ENCODE assay signal across 8 mouse cellular contexts in genomic region chr7:127875627-127876001, GRCm38 (mm10). TPM values are rescaled to one million over a fixed set of nuclear protein-coding genes. Genes with fewer than 3 reads are reported as not detected.
DNase-seq lines count a peak whose midpoint lies in the region; ATAC-seq and TF ChIP-seq lines count a peak whose summit lies in the region.

No protein-coding gene starts in this region.

- peak overlapping the region; percentile 89 for H3K4me3 ChIP-seq in bone marrow macrophage, adult 2 months (ENCODE audit: insufficient read depth, low read length)
- peak overlapping the region; percentile 82 for H3K4me3 ChIP-seq in embryonic facial prominence, embryonic 15.5 days (replicated peaks)
- H3K4me3 ChIP-seq in limb, embryonic 14.5 days (replicated peaks; ENCODE audit: low read length), result peak overlapping the region; percentile 94
- H3K4me3 ChIP-seq in midbrain, embryonic 16.5 days (ENCODE audit: low read depth, low read length), result peak overlapping the region; percentile 74
- H3K4me3 ChIP-seq in spleen, adult 2 months (ENCODE audit: extremely low read depth, insufficient read depth, insufficient read length), result peak overlapping the region; percentile 80

- WGBS in embryonic facial prominence, embryonic 15.5 days, result under 1% methylated on average over 43 of the region's 43 CpGs
- whole genome bisulfite sequencing in limb, embryonic 14.5 days, result under 1% methylated on average over 29 of the region's 43 CpGs
- WGBS in midbrain, embryonic 16.5 days, result under 1% methylated on average over 31 of the region's 43 CpGs
- WGBS in spleen, adult 2 months, result under 1% methylated on average over 43 of the region's 43 CpGs

- peak; percentile 94 for ATAC-seq in embryonic facial prominence, embryonic 15.5 days (ENCODE audit: insufficient number of reproducible peaks, low FRiP score, low TSS enrichment, low read depth)
- ATAC-seq in limb, embryonic 14.5 days (ENCODE audit: low FRiP score, low read depth), result peak; percentile 92
- ATAC-seq in midbrain, embryonic 16.5 days, result peak; percentile 96

- TF ChIP-seq POLR2A in bone marrow macrophage, adult 2 months (IDR thresholded peaks at IDR 0.05; ENCODE audit: borderline replicate concordance, low read depth, low read length), result no peak
- 0 out of 2 replicates have a peak, but pooled peaks have one; percentile 14 for TF ChIP-seq POLR2A in limb, embryonic 14.5 days (IDR thresholded peaks at IDR 0.05; ENCODE audit: borderline replicate concordance, extremely low read depth, insufficient read depth, insufficient read length)
- peak; percentile 7; the same call in 1 of the 2 replicates for TF ChIP-seq POLR2A in spleen, adult 2 months (IDR thresholded peaks at IDR 0.05; ENCODE audit: low read depth, low read length)

- H3K9ac ChIP-seq in embryonic facial prominence, embryonic 15.5 days, result peak overlapping the region; percentile 93
- peak overlapping the region; percentile 97 for H3K9ac ChIP-seq in limb, embryonic 14.5 days (ENCODE audit: low read depth, low read length, severe bottlenecking)
- H3K9ac ChIP-seq in midbrain, embryonic 16.5 days (ENCODE audit: low read depth, low read length), result peak overlapping the region; percentile 97

- H3K4me2 ChIP-seq in embryonic facial prominence, embryonic 15.5 days (replicated peaks), result peak overlapping the region; percentile 76
- H3K4me2 ChIP-seq in limb, embryonic 14.5 days (replicated peaks; ENCODE audit: low read depth, low read length, severe bottlenecking), result peak overlapping the region; percentile 74
- H3K4me2 ChIP-seq in midbrain, embryonic 16.5 days (ENCODE audit: low read length), result peak overlapping the region; percentile 67

- no peak for TF ChIP-seq CTCF in bone marrow macrophage, adult 2 months (IDR thresholded peaks at IDR 0.05; ENCODE audit: low read depth, low read length)
- TF ChIP-seq CTCF in spleen, adult 2 months (IDR thresholded peaks at IDR 0.05; ENCODE audit: extremely low read depth, insufficient read depth, insufficient read length, insufficient replicate concordance), result no peak

- H3K36me3 ChIP-seq in embryonic facial prominence, embryonic 15.5 days, result peaks cover 35% of the 10 kb centered on the region
- H3K36me3 ChIP-seq in limb, embryonic 14.5 days (ENCODE audit: control insufficient read depth, insufficient read depth, low read length), result peaks cover 30% of the 10 kb centered on the region
- H3K36me3 ChIP-seq in midbrain, embryonic 16.5 days (ENCODE audit: control insufficient read depth, insufficient read depth, low read length), result peaks cover 17% of the 10 kb centered on the region
- H3K36me3 ChIP-seq in spleen, adult 2 months (ENCODE audit: control insufficient read depth, insufficient read depth, low read length), result peaks cover 22% of the 10 kb centered on the region

- H3K9me3 ChIP-seq in embryonic facial prominence, embryonic 15.5 days (replicated peaks), result no peaks in the 10 kb centered on the region
- H3K9me3 ChIP-seq in limb, embryonic 14.5 days (ENCODE audit: control insufficient read depth, low read length), result no peaks in the 10 kb centered on the region
- no peaks in the 10 kb centered on the region for H3K9me3 ChIP-seq in midbrain, embryonic 16.5 days (replicated peaks; ENCODE audit: control insufficient read depth, low read length, poor library complexity, severe bottlenecking)

- H3K27ac ChIP-seq in bone marrow macrophage, adult 2 months (ENCODE audit: insufficient read depth, low read depth, low read length), result peak overlapping the region; percentile 93
- H3K27ac ChIP-seq in embryonic facial prominence, embryonic 15.5 days (replicated peaks), result peak overlapping the region; percentile 99
- peak overlapping the region; percentile 99 for H3K27ac ChIP-seq in limb, embryonic 14.5 days (replicated peaks; ENCODE audit: low read depth, low read length)
- peak overlapping the region; percentile 100 for H3K27ac ChIP-seq in midbrain, embryonic 16.5 days (ENCODE audit: low read length)
- H3K27ac ChIP-seq in spleen, adult 2 months (ENCODE audit: insufficient read depth, low read length), result peak overlapping the region; percentile 98

- DNase-seq in B cell, adult 2 months, result peak; percentile 90 to 91
- DNase-seq in heart, adult 9 months (ENCODE audit: low spot score in 2 of 2), result peak; percentile 91
- peak; percentile 89 for DNase-seq in kidney, adult 9 months
- peak; percentile 95 for DNase-seq in limb, embryonic 14.5 days (ENCODE audit: low spot score)
- DNase-seq in spleen, adult 2 months (ENCODE audit: low read depth in 1 of 2, low spot score in 2 of 2), result peak; percentile 72 to 94

- H3K4me1 ChIP-seq in bone marrow macrophage, adult 2 months (ENCODE audit: control insufficient read depth, insufficient read depth, low read length), result peaks cover 20% of the 10 kb centered on the region
- peaks cover 23% of the 10 kb centered on the region for H3K4me1 ChIP-seq in embryonic facial prominence, embryonic 15.5 days
- H3K4me1 ChIP-seq in limb, embryonic 14.5 days (ENCODE audit: control insufficient read depth, insufficient read depth, low read length), result peaks cover 14% of the 10 kb centered on the region
- H3K4me1 ChIP-seq in midbrain, embryonic 16.5 days (ENCODE audit: control insufficient read depth, insufficient read depth, low read length), result peaks cover 25% of the 10 kb centered on the region
- H3K4me1 ChIP-seq in spleen, adult 2 months (ENCODE audit: control insufficient read depth, insufficient read depth, insufficient read length), result peaks cover 12% of the 10 kb centered on the region; the same call in 1 of the 2 replicates

- H3K27me3 ChIP-seq in embryonic facial prominence, embryonic 15.5 days, result no peaks in the 10 kb centered on the region
- no peaks in the 10 kb centered on the region for H3K27me3 ChIP-seq in limb, embryonic 14.5 days (ENCODE audit: control insufficient read depth, insufficient read depth, low read length)
- no peaks in the 10 kb centered on the region for H3K27me3 ChIP-seq in midbrain, embryonic 16.5 days (ENCODE audit: control insufficient read depth, insufficient read depth, low read depth, low read length)
- H3K27me3 ChIP-seq in spleen, adult 2 months (ENCODE audit: control insufficient read depth, insufficient read depth, low read length), result no peaks in the 10 kb centered on the region

RNA-seq across cellular contexts. Expression of gene Zfp646, which starts 0.4 kb away (rescaled TPM):
- polyA plus RNA-seq in bone marrow macrophage, adult 2 months (2012; ENCODE audit: insufficient read depth, insufficient read length, missing spikeins), result 14.7 and 16.7 TPM in 2 replicates
- polyA plus RNA-seq in embryonic facial prominence, embryonic 15.5 days (2015; fragmentation: Nextera tagmentation; extraction: Ambion mirVana), result 9.7 and 10.9 TPM in 2 replicates
- polyA plus RNA-seq in limb, embryonic 14.5 days (2012; rRNA removed), result 19.1 and 20.1 TPM in 2 replicates
- polyA plus RNA-seq in limb, embryonic 14.5 days (2014; fragmentation: Nextera tagmentation; extraction: Ambion mirVana), result 12.4 and 15.3 TPM in 2 replicates
- 8.3 and 10.6 TPM in 2 replicates for polyA plus RNA-seq in midbrain, embryonic 16.5 days (2015; fragmentation: Nextera tagmentation; extraction: Ambion mirVana)
- polyA plus RNA-seq in spleen, adult 2 months (2012; rRNA removed), result 27.2 and 30.7 TPM in 2 replicates

RNA-seq across cellular contexts. Expression of gene Zfp668, which starts 1.0 kb away (rescaled TPM):
- 8.0 and 9.8 TPM in 2 replicates for polyA plus RNA-seq in bone marrow macrophage, adult 2 months (2012; ENCODE audit: insufficient read depth, insufficient read length, missing spikeins)
- 17.7 and 18.1 TPM in 2 replicates for polyA plus RNA-seq in embryonic facial prominence, embryonic 15.5 days (2015; fragmentation: Nextera tagmentation; extraction: Ambion mirVana)
- polyA plus RNA-seq in limb, embryonic 14.5 days (2012; rRNA removed), result 11.0 and 14.9 TPM in 2 replicates
- polyA plus RNA-seq in limb, embryonic 14.5 days (2014; fragmentation: Nextera tagmentation; extraction: Ambion mirVana), result 10.9 and 14.8 TPM in 2 replicates
- polyA plus RNA-seq in midbrain, embryonic 16.5 days (2015; fragmentation: Nextera tagmentation; extraction: Ambion mirVana), result 37.8 and 38.8 TPM in 2 replicates
- polyA plus RNA-seq in spleen, adult 2 months (2012; rRNA removed), result 8.6 and 10.4 TPM in 2 replicates

RNA-seq across cellular contexts. Expression of gene Prss53, which starts 15.2 kb away (rescaled TPM):
- 0.86 and 1.0 TPM in 2 replicates for polyA plus RNA-seq in bone marrow macrophage, adult 2 months (2012; ENCODE audit: insufficient read depth, insufficient read length, missing spikeins)
- polyA plus RNA-seq in embryonic facial prominence, embryonic 15.5 days (2015; fragmentation: Nextera tagmentation; extraction: Ambion mirVana), result 2.4 and 4.6 TPM in 2 replicates
- 6.9 and 9.6 TPM in 2 replicates for polyA plus RNA-seq in limb, embryonic 14.5 days (2012; rRNA removed)
- 1.3 and 2.0 TPM in 2 replicates for polyA plus RNA-seq in limb, embryonic 14.5 days (2014; fragmentation: Nextera tagmentation; extraction: Ambion mirVana)
- polyA plus RNA-seq in midbrain, embryonic 16.5 days (2015; fragmentation: Nextera tagmentation; extraction: Ambion mirVana), result 1.1 and 1.2 TPM in 2 replicates
- polyA plus RNA-seq in spleen, adult 2 months (2012; rRNA removed), result 1.4 and 1.7 TPM in 2 replicates

RNA-seq across cellular contexts. Expression of gene Gm21974, which starts 19.6 kb away (rescaled TPM):
- not detected in 2 replicates for polyA plus RNA-seq in bone marrow macrophage, adult 2 months (2012; ENCODE audit: insufficient read depth, insufficient read length, missing spikeins)
- not detected in 2 replicates for polyA plus RNA-seq in embryonic facial prominence, embryonic 15.5 days (2015; fragmentation: Nextera tagmentation; extraction: Ambion mirVana)
- not detected in 2 replicates for polyA plus RNA-seq in limb, embryonic 14.5 days (2012; rRNA removed)
- not detected in 2 replicates for polyA plus RNA-seq in limb, embryonic 14.5 days (2014; fragmentation: Nextera tagmentation; extraction: Ambion mirVana)
- not detected in 2 replicates for polyA plus RNA-seq in midbrain, embryonic 16.5 days (2015; fragmentation: Nextera tagmentation; extraction: Ambion mirVana)
- polyA plus RNA-seq in spleen, adult 2 months (2012; rRNA removed), result not detected in 2 replicates

RNA-seq across cellular contexts. Expression of gene Vkorc1, which starts 19.8 kb away (rescaled TPM):
- 93.3 and 116 TPM in 2 replicates for polyA plus RNA-seq in bone marrow macrophage, adult 2 months (2012; ENCODE audit: insufficient read depth, insufficient read length, missing spikeins)
- polyA plus RNA-seq in embryonic facial prominence, embryonic 15.5 days (2015; fragmentation: Nextera tagmentation; extraction: Ambion mirVana), result 234 and 262 TPM in 2 replicates
- 242 and 335 TPM in 2 replicates for polyA plus RNA-seq in limb, embryonic 14.5 days (2012; rRNA removed)
- 244 and 256 TPM in 2 replicates for polyA plus RNA-seq in limb, embryonic 14.5 days (2014; fragmentation: Nextera tagmentation; extraction: Ambion mirVana)
- 55.1 and 59.5 TPM in 2 replicates for polyA plus RNA-seq in midbrain, embryonic 16.5 days (2015; fragmentation: Nextera tagmentation; extraction: Ambion mirVana)
- polyA plus RNA-seq in spleen, adult 2 months (2012; rRNA removed), result 46.1 and 61.2 TPM in 2 replicates

Comparison
In these comparisons a context has a peak if more than half of its experiments do, and no peak if none do; other contexts are left out.
1. Peak in every context shown above with its lines: DNase-seq, ATAC-seq, H3K4me3 ChIP-seq and H3K27ac ChIP-seq.